Mouse (Mus musculus) CD4-positive, CD25-positive, alpha-beta regulatory T cell, adult 4 months (primary cell): ENCODE results near the gene Aqp11. TPM values are rescaled to one million over a fixed set of nuclear protein-coding genes. Genes with fewer than 3 reads are reported as not detected.

Experiments
- ATAC-seq: one replicate; pipeline ENCODE4 v1.8.0; 2017
- polyA plus RNA-seq, 2 experiments: library from polyadenylated mRNA; unstranded; fragments of 100-300 nt; shearing (Covaris generic); gene quantifications; one replicate each; pipeline ENCODE4 v1.2.1; 2017

Gene Aqp11
- polyA plus RNA-seq, 2 experiments from 2014 or later, result 1.2 to 1.7 TPM

GRCm38 (mm10) chr7:97747787-97748497 lies 9.9 kb upstream of the Aqp11 start:
- peak; percentile 51 for ATAC-seq

GRCm38 (mm10) chr7:97747176-97747707 lies 9.2 kb upstream of the Aqp11 start:
- no peak for ATAC-seq

GRCm38 (mm10) chr7:97745299-97745698 lies 7.2 kb upstream of the Aqp11 start:
- no peak for ATAC-seq

GRCm38 (mm10) chr7:97741756-97742291 lies 3.7 kb upstream of the Aqp11 start:
- no peak for ATAC-seq

- no peak for ATAC-seq
Measured at GRCm38 (mm10) chr7:97740948-97741347, 2.9 kb upstream of the Aqp11 start.

GRCm38 (mm10) chr7:97737256-97737637 lies 842 bp downstream of the Aqp11 start:
- ATAC-seq, result no peak

- ATAC-seq, result no peak
Measured at GRCm38 (mm10) chr7:97735886-97736420, 2.1 kb downstream of the Aqp11 start.

- ATAC-seq, result no peak
Measured at GRCm38 (mm10) chr7:97735021-97735420, 3.1 kb downstream of the Aqp11 start.

GRCm38 (mm10) chr7:97733606-97734005 lies 4.5 kb downstream of the Aqp11 start:
- ATAC-seq, result no peak

- ATAC-seq, result no peak
Measured at GRCm38 (mm10) chr7:97730427-97730826, 7.7 kb downstream of the Aqp11 start.

GRCm38 (mm10) chr7:97728666-97729614 lies 9.1 kb downstream of the Aqp11 start:
- ATAC-seq, result no peak

- no peak for ATAC-seq
Measured at GRCm38 (mm10) chr7:97726778-97727177, 11.3 kb downstream of the Aqp11 start.

GRCm38 (mm10) chr7:97726080-97726479 lies 12.0 kb downstream of the Aqp11 start:
- ATAC-seq, result no peak

- no peak for ATAC-seq
Measured at GRCm38 (mm10) chr7:97725401-97725800, 12.7 kb downstream of the Aqp11 start.

- no peak for ATAC-seq
Measured at GRCm38 (mm10) chr7:97723646-97724538, 14.2 kb downstream of the Aqp11 start.

GRCm38 (mm10) chr7:97722278-97722918 lies 15.7 kb downstream of the Aqp11 start:
- ATAC-seq, result no peak

GRCm38 (mm10) chr7:97720109-97720508 lies 18.0 kb downstream of the Aqp11 start:
- ATAC-seq, result no peak

GRCm38 (mm10) chr7:97719078-97719477 lies 19.0 kb downstream of the Aqp11 start:
- no peak for ATAC-seq

GRCm38 (mm10) chr7:97717326-97717725 lies 20.8 kb downstream of the Aqp11 start:
- no peak for ATAC-seq

- no peak for ATAC-seq
Measured at GRCm38 (mm10) chr7:97714651-97715050, 23.4 kb downstream of the Aqp11 start.

GRCm38 (mm10) chr7:97709204-97709603 lies 28.9 kb downstream of the Aqp11 start:
- no peak for ATAC-seq
